Mouse (Mus musculus) CH12.LX (cell line): ENCODE results near the gene Rtp2. TPM values are rescaled to one million over a fixed set of nuclear protein-coding genes. Genes with fewer than 3 reads are reported as not detected.

Experiments
- DNase-seq: peaks from one replicate; pipeline ENCODE4 v3.0.0-alpha.2; 2013; ENCODE audit errors: extremely low read depth
- H3K27ac ChIP-seq: 2 replicates; pipeline ENCODE4 v1.5.1; 2012; ENCODE audit warnings: low read depth, mild to moderate bottlenecking, control low read depth, moderate library complexity; ENCODE audit not compliant: insufficient read depth
- H3K27me3 ChIP-seq: replicated peaks from 2 replicates; pipeline ENCODE3; 2012; ENCODE audit warnings: inconsistent platforms
- H3K36me3 ChIP-seq, 2 experiments: replicated peaks in 1 of 2; 2 replicates each; pipeline versions ENCODE3 to v1.6.1; 2012; ENCODE audit warnings: inconsistent platforms in 1 of 2, low read length in 1 of 2, mild to moderate bottlenecking in 1 of 2, mixed read lengths in 1 of 2, moderate library complexity in 1 of 2; ENCODE audit not compliant: control insufficient read depth in 1 of 2, insufficient read depth in 1 of 2
- H3K4me1 ChIP-seq, 2 experiments: 2 replicates each; pipeline ENCODE4 v1.6.1; 2012; ENCODE audit warnings: inconsistent platforms in 1 of 2, moderate library complexity in 1 of 2; ENCODE audit not compliant: insufficient read depth in 2 of 2, control insufficient read depth in 1 of 2
- H3K4me2 ChIP-seq: 2 replicates; pipeline ENCODE4 v1.6.1; 2012; ENCODE audit warnings: low read depth, mild to moderate bottlenecking, control low read depth; ENCODE audit not compliant: poor library complexity, insufficient read depth, severe bottlenecking
- H3K4me3 ChIP-seq, 3 experiments: fragments of 150-350 bp in 1 of 3; sonication (generic) in 1 of 3; replicated peaks in 1 of 3; 2 replicates each; pipeline versions ENCODE3 to v1.5.1; 2011 to 2012; ENCODE audit warnings: low read depth in 2 of 3, low read length in 2 of 3, mild to moderate bottlenecking in 2 of 3, moderate library complexity in 2 of 3, control low read depth in 1 of 3, improper control_type of control experiment in 1 of 3, inconsistent platforms in 1 of 3, mixed read lengths in 1 of 3; ENCODE audit not compliant: poor library complexity in 1 of 3
- H3K79me2 ChIP-seq: replicated peaks from 2 replicates; pipeline ENCODE4 v1.6.1; 2012; ENCODE audit warnings: mild to moderate bottlenecking, moderate library complexity; ENCODE audit not compliant: control insufficient read depth, poor library complexity, insufficient read depth, severe bottlenecking; ENCODE audit errors: extremely low read depth
- H3K9ac ChIP-seq: 2 replicates; pipeline ENCODE4 v1.6.1; 2012; ENCODE audit warnings: low read depth, mild to moderate bottlenecking, control low read depth, moderate library complexity; ENCODE audit not compliant: insufficient read depth
- H3K9me3 ChIP-seq: replicated peaks from 2 replicates; pipeline ENCODE3; 2012; ENCODE audit warnings: low read length, inconsistent platforms, mixed read lengths
- BHLHE40 ChIP-seq: IDR thresholded peaks from 2 replicates; pipeline ENCODE4 v1.6.1; 2011; ENCODE audit warnings: mild to moderate bottlenecking, low read depth, low read length, improper control_type of control experiment
- CHD1 ChIP-seq: IDR thresholded peaks from 2 replicates; pipeline ENCODE4 v1.6.1; 2012; ENCODE audit warnings: low read depth, low read length, improper control_type of control experiment, inconsistent platforms
- E2F4 ChIP-seq: IDR thresholded peaks from 2 replicates; pipeline ENCODE4 v1.6.1; 2011; ENCODE audit warnings: low read depth, low read length, improper control_type of control experiment; ENCODE audit not compliant: insufficient replicate concordance
- ELF1 ChIP-seq: IDR thresholded peaks from 2 replicates; pipeline ENCODE4 v1.6.1; 2014; ENCODE audit warnings: low read depth, mild to moderate bottlenecking, inconsistent platforms, low read length, improper control_type of control experiment
- ETS1 ChIP-seq: conservative IDR thresholded peaks from 2 replicates; pipeline ENCODE4 v1.6.1; 2012; ENCODE audit warnings: low read depth, mild to moderate bottlenecking, inconsistent platforms, low read length, improper control_type of control experiment, moderate library complexity
- IRF4 ChIP-seq: IDR thresholded peaks from 2 replicates; pipeline ENCODE4 v1.6.1; 2014; ENCODE audit warnings: low read depth, mild to moderate bottlenecking, inconsistent platforms, low read length, improper control_type of control experiment
- MAFK ChIP-seq: IDR thresholded peaks from 2 replicates; pipeline ENCODE4 v1.6.1; 2011; ENCODE audit warnings: low read length, improper control_type of control experiment; ENCODE audit not compliant: insufficient replicate concordance
- PAX5 ChIP-seq: IDR thresholded peaks from 2 replicates; pipeline ENCODE4 v1.6.1; 2012; ENCODE audit warnings: low read length, inconsistent platforms, mixed read lengths
- POLR2A ChIP-seq: IDR thresholded peaks from 2 replicates; pipeline ENCODE4 v1.6.1; 2011; ENCODE audit warnings: low read depth, mild to moderate bottlenecking, improper control_type of control experiment, low read length
- POLR2AphosphoS2 ChIP-seq: IDR thresholded peaks from 2 replicates; pipeline ENCODE4 v1.6.1; 2011; ENCODE audit warnings: low read depth, low read length, improper control_type of control experiment
- RCOR1 ChIP-seq: conservative IDR thresholded peaks from 2 replicates; pipeline ENCODE4 v1.6.1; 2012; ENCODE audit warnings: low read depth, mild to moderate bottlenecking, inconsistent platforms, low read length, improper control_type of control experiment
- SIN3A ChIP-seq: IDR thresholded peaks from 2 replicates; pipeline ENCODE4 v1.6.1; 2012; ENCODE audit warnings: low read length, improper control_type of control experiment, inconsistent platforms
- SMC3 ChIP-seq: IDR thresholded peaks from 2 replicates; pipeline ENCODE4 v1.6.1; 2011; ENCODE audit warnings: low read depth, low read length, improper control_type of control experiment
- USF1 ChIP-seq: IDR thresholded peaks from 2 replicates; pipeline ENCODE4 v1.6.1; 2014; ENCODE audit warnings: low read depth, mild to moderate bottlenecking, inconsistent platforms, low read length, improper control_type of control experiment
- USF2 ChIP-seq: conservative IDR thresholded peaks from 2 replicates; pipeline ENCODE4 v1.6.1; 2011; ENCODE audit warnings: low read depth, low read length, improper control_type of control experiment
- ZKSCAN1 ChIP-seq: IDR thresholded peaks from 2 replicates; pipeline ENCODE4 v1.6.1; 2012; ENCODE audit warnings: low read depth, inconsistent platforms, low read length, improper control_type of control experiment, borderline replicate concordance
- ZMIZ1 ChIP-seq: IDR thresholded peaks from 2 replicates; pipeline ENCODE4 v1.6.1; 2012; ENCODE audit warnings: low read depth, mild to moderate bottlenecking, inconsistent platforms, low read length, improper control_type of control experiment
- ZNF384 ChIP-seq: IDR thresholded peaks from 2 replicates; pipeline ENCODE4 v1.6.1; 2012; ENCODE audit warnings: low read depth, low read length, improper control_type of control experiment, inconsistent platforms
- dilution Hi-C: fragments of 300-500 bp; cut with MboI; formaldehyde crosslinking; loops from 2 replicates; pipeline ENCODE4 v1.14.3; 2020; ENCODE audit warnings: low sequenced_read_pairs; ENCODE audit not compliant: extremely low pct_unique_long_range_greater_than_20kb, extremely low pct_ligation_motif_present
- in situ Hi-C: fragments of 300-500 bp; cut with MboI; formaldehyde crosslinking; loops from 3 replicates; pipeline ENCODE4 v1.14.3; 2019; ENCODE audit warnings: low sequenced_read_pairs, low pct_ligation_motif_present, low pct_unique_long_range_greater_than_20kb, mixed read lengths
- polyA plus RNA-seq: library from polyadenylated mRNA; unstranded; fragments of >175 nt; gene quantifications from 2 replicates; pipeline ENCODE4 v1.2.1, GENCODE M21; 2012; ENCODE audit warnings: low read depth; ENCODE audit not compliant: insufficient read length
- total RNA-seq, 2 experiments: library from RNA; depleted of rRNA; stranded (reverse); fragments of 300-350 nt in 1 of 2; fragments of >200 nt in 1 of 2; gene quantifications; 2 replicates each; pipeline ENCODE4 v1.2.3; 2012 to 2014

Rtp2 gene
- total and polyA plus RNA-seq, 3 experiments: not detected

DNA sequence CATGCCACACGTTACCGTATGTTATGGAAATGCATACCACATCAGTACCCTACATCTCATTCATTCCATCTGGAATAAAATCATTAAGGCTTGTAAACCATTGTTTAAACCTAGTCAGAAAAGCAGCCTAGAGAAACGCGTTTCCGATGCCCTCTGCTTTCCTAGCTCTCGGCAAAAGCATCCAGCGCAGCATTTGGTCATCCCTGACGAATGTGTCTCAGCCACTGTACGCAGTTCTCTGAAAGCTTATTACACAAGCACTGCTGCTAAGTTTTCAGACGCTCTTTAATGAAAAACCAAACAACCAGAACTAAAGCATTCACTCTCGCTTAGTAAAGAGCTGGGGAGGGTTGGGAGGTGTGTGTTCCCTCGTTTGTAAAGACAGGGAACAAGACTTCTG is 47.1 kb downstream of the Rtp2 start:
- TF ChIP-seq ZMIZ1 (no peak), SIN3A (no peak), BHLHE40 (no peak), USF1 (no peak), MAFK (no peak), RCOR1 (no peak), ZKSCAN1 (no peak), POLR2A (no peak), SMC3 (no peak), IRF4 (no peak), POLR2AphosphoS2 (no peak), USF2 (no peak), E2F4 (no peak), PAX5 (no peak), ZNF384 (no peak), ELF1 (no peak), CHD1 (no peak), ETS1 (no peak)
- Histone ChIP-seq H3K79me2 (no peaks in the 10 kb centered on the region), H3K4me2 (no peak overlapping the region), H3K27ac (no peak overlapping the region), H3K9me3 (no peaks in the 10 kb centered on the region), H3K4me1 (no peaks in the 10 kb centered on the region), H3K27me3 (peaks cover 22% of the 10 kb centered on the region), H3K9ac (no peak overlapping the region), H3K36me3 (no peaks in the 10 kb centered on the region), H3K4me3 (no peak overlapping the region)
- in situ Hi-C loops: no loop called here
- dilution Hi-C loops: no loop called here
- no peak for DNase-seq

Other genes starting within 250 kb of the Rtp2 start
- gene Sst, start 41.4 kb downstream of the Rtp2 start, total RNA-seq (2012; rRNA removed): not detected in 2 replicates
- not detected in 2 replicates for gene Sst, start 41.4 kb downstream of the Rtp2 start, total RNA-seq (2014; rRNA removed)
- not detected in 2 replicates for gene Sst, start 41.4 kb downstream of the Rtp2 start, polyA plus RNA-seq
- not detected in 2 replicates for gene Gm37419, start 56.1 kb upstream of the Rtp2 start, total RNA-seq (2012; rRNA removed)
- not detected in 2 replicates for gene Gm37419, start 56.1 kb upstream of the Rtp2 start, total RNA-seq (2014; rRNA removed)
- not detected in 2 replicates for gene Gm37419, start 56.1 kb upstream of the Rtp2 start, polyA plus RNA-seq
- gene Bcl6, start 56.5 kb upstream of the Rtp2 start, total RNA-seq (2012; rRNA removed): 0.17 and 0.25 TPM in 2 replicates
- gene Bcl6, start 56.5 kb upstream of the Rtp2 start, total RNA-seq (2014; rRNA removed): 0.20 and 0.27 TPM in 2 replicates
- 0.60 and 0.72 TPM in 2 replicates for gene Bcl6, start 56.5 kb upstream of the Rtp2 start, polyA plus RNA-seq